Mouse (Mus musculus) embryonic facial prominence, embryonic 14.5 days (tissue): ENCODE data around the gene Hist1h4b. TPM values are rescaled to one million over a fixed set of nuclear protein-coding genes. Genes with fewer than 3 reads are reported as not detected.
"Not testable (repeated sequence)": the region's sequence is repeated elsewhere in the genome, so short reads cannot be mapped to it uniquely, and the experiment has no call there.

ENCODE experiments used
- ATAC-seq: fragments of 200-750 bp; cut with Nextera tagmentation; 2 replicates; pipeline ENCODE4 v1.8.0; 2017; ENCODE audit warnings: low read depth, moderate number of reproducible peaks, moderate TSS enrichment
- DNase-seq: peaks from one replicate; pipeline ENCODE4 v3.0.0-alpha.2; 2015; ENCODE audit warnings: low spot score
- H3K27ac ChIP-seq: fragments of 300-500 bp; sonication (generic); replicated peaks from 2 replicates; pipeline ENCODE4 v1.5.1; 2014; ENCODE audit warnings: low read depth, mild to moderate bottlenecking, low read length, moderate library complexity
- H3K27me3 ChIP-seq: fragments of 300-500 bp; sonication (generic); replicated peaks from 2 replicates; pipeline ENCODE4 v1.6.1; 2014; ENCODE audit warnings: low read length; ENCODE audit not compliant: control insufficient read depth, insufficient read depth
- H3K36me3 ChIP-seq: fragments of 300-500 bp; sonication (generic); 2 replicates; pipeline ENCODE4 v1.6.1; 2014; ENCODE audit warnings: low read length, mixed read lengths; ENCODE audit not compliant: control insufficient read depth, insufficient read depth
- H3K4me1 ChIP-seq: fragments of 300-500 bp; sonication (generic); 2 replicates; pipeline ENCODE4 v1.6.1; 2014; ENCODE audit warnings: antibody characterized with exemption, low read length; ENCODE audit not compliant: control insufficient read depth, insufficient read depth
- H3K4me2 ChIP-seq: fragments of 300-500 bp; sonication (generic); 2 replicates; pipeline ENCODE4 v1.6.1; 2014; ENCODE audit warnings: low read depth, mild to moderate bottlenecking, low read length, moderate library complexity, mixed read lengths
- H3K4me3 ChIP-seq: fragments of 300-500 bp; sonication (generic); 2 replicates; pipeline ENCODE4 v1.5.1; 2014; ENCODE audit warnings: low read depth, mild to moderate bottlenecking, low read length
- H3K9ac ChIP-seq: fragments of 300-500 bp; sonication (generic); 2 replicates; pipeline ENCODE4 v1.6.1; 2014; ENCODE audit warnings: low read depth, mild to moderate bottlenecking, low read length, moderate library complexity, mixed read lengths
- H3K9me3 ChIP-seq: fragments of 300-500 bp; sonication (generic); 2 replicates; pipeline ENCODE4 v1.6.1; 2016; ENCODE audit warnings: low read length; ENCODE audit not compliant: control insufficient read depth
- WGBS: fragments of 180-500 bp; shearing (Covaris S2); extraction: QIAGEN DNeasy Blood & Tissue Kit; methylation state at CpG from one replicate; pipeline ENCODE4 v1.1.7; 2014; 5-methylcytosine and 5-hydroxymethylcytosine counted together
- polyA plus RNA-seq: library from polyadenylated mRNA; unstranded; fragments of >200 nt; fragmentation: Nextera tagmentation; extraction: Ambion mirVana; gene quantifications from 2 replicates; pipeline ENCODE4 v1.2.1, GENCODE M21; 2014

The Hist1h4b gene
- polyA plus RNA-seq, 1 experiment from 2014 or later = 4.7 TPM

- Histone ChIP-seq H3K4me3 (no peak overlapping the region), H3K9ac (no peak overlapping the region), H3K4me1 (peaks cover 16% of the 10 kb centered on the region), H3K9me3 (no peaks in the 10 kb centered on the region), H3K27ac (peak overlapping the region; percentile 34), H3K4me2 (peak overlapping the region; percentile 84; the same call in 1 of the 2 replicates), H3K36me3 (no peaks in the 10 kb centered on the region), H3K27me3 (no peaks in the 10 kb centered on the region)
- ATAC-seq (no peak), DNase-seq (no peak)
- WGBS = 73% methylated on average over 1 of the region's 1 CpGs
These were observed 8.3 kb downstream of the Hist1h4b start for GRCm38 (mm10) chr13:23765172-23765513.

DNA sequence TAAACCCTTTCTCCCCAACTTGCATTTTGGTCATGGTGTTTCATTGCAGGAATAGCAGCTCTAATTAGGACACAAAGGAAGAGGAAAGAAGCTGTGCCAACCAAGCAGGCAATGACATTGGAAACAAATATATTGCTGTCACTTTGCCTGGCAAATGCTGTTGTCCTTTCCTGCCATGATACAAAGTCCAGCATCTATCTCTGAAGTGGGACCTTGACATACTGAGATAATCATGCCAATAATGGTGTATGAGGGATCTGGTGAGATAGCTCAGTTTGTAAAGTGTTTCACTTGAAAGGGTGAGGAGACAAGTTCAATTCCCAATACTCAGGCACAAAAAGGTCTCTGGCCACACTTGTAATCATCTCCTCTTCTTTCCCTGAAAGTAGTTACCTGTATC, 10.0 kb downstream of the Hist1h4b start:
- Histone ChIP-seq H3K4me2 (no peak overlapping the region), H3K27ac (no peak overlapping the region), H3K9ac (no peak overlapping the region), H3K9me3 (no peaks in the 10 kb centered on the region), H3K4me1 (peaks cover 16% of the 10 kb centered on the region), H3K4me3 (no peak overlapping the region), H3K27me3 (no peaks in the 10 kb centered on the region), H3K36me3 (no peaks in the 10 kb centered on the region)
- ATAC-seq (no peak), DNase-seq (no peak)

- Histone ChIP-seq H3K27ac (no peak overlapping the region), H3K36me3 (no peaks in the 10 kb centered on the region), H3K4me2 (no peak overlapping the region), H3K4me1 (peaks cover 16% of the 10 kb centered on the region), H3K9me3 (no peaks in the 10 kb centered on the region), H3K27me3 (no peaks in the 10 kb centered on the region), H3K9ac (no peak overlapping the region), H3K4me3 (no peak overlapping the region)
- WGBS = 54% methylated on average over 5 of the region's 5 CpGs
- ATAC-seq (no peak), DNase-seq (no peak)
These were observed 12.1 kb downstream of the Hist1h4b start for GRCm38 (mm10) chr13:23768834-23769397.

GRCm38 (mm10) chr13:23769613-23770012, 12.8 kb downstream of the Hist1h4b start, which contains the start of gene Trim38:
TSS of gene Trim38 (plus strand) at chr13:23769913.
- H3K4me1 ChIP-seq, DNase-seq, H3K27ac ChIP-seq, ATAC-seq, H3K36me3 ChIP-seq, H3K9me3 ChIP-seq, H3K27me3 ChIP-seq, H3K9ac ChIP-seq, H3K4me2 ChIP-seq, H3K4me3 ChIP-seq: not testable (repeated sequence)
- WGBS = 76% methylated on average over 2 of the region's 2 CpGs

- H3K27ac ChIP-seq = no peak overlapping the region
- 0 out of 2 replicates have a peak overlapping the region, but pooled peaks have one; percentile 3 for H3K4me3 ChIP-seq
- H3K4me2 ChIP-seq = peak overlapping the region; percentile 46
- H3K27me3 ChIP-seq = no peaks in the 10 kb centered on the region
- WGBS = 20% methylated on average over 21 of the region's 21 CpGs
- no peaks in the 10 kb centered on the region for H3K36me3 ChIP-seq
- DNase-seq (peak; percentile 87), ATAC-seq (peak; percentile 93)
- no peaks in the 10 kb centered on the region for H3K9me3 ChIP-seq
- H3K4me1 ChIP-seq = peaks cover 5% of the 10 kb centered on the region; the same call in 1 of the 2 replicates
- no peak overlapping the region for H3K9ac ChIP-seq
These were observed 15.9 kb downstream of the Hist1h4b start for GRCm38 (mm10) chr13:23772561-23773313.

DNA sequence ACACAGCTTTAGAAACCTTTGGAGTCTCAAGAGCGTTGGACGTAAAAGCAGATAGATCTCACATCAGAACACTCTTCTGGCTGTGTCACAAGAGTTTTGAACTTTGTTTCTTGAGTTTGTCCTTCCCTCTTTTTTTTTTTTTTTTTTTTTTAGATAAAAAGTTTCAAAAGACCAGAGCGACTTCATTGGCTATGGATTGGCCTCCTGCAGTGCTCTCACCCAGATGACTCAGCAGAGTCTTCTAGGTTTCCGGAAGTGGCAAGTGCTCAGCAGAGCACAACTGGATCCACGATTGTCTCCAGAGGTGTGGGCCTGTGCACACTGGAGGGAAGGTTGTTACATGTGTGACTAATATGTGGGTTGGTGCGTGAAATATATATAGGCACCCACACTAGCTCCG, 21.5 kb downstream of the Hist1h4b start:
- Histone ChIP-seq H3K9ac (no peak overlapping the region), H3K36me3 (no peaks in the 10 kb centered on the region), H3K4me3 (no peak overlapping the region), H3K4me2 (no peak overlapping the region), H3K9me3 (no peaks in the 10 kb centered on the region), H3K4me1 (no peaks in the 10 kb centered on the region), H3K27me3 (no peaks in the 10 kb centered on the region), H3K27ac (no peak overlapping the region)
- DNase-seq (no peak), ATAC-seq (no peak)
- 92% methylated on average over 7 of the region's 7 CpGs for WGBS

DNA sequence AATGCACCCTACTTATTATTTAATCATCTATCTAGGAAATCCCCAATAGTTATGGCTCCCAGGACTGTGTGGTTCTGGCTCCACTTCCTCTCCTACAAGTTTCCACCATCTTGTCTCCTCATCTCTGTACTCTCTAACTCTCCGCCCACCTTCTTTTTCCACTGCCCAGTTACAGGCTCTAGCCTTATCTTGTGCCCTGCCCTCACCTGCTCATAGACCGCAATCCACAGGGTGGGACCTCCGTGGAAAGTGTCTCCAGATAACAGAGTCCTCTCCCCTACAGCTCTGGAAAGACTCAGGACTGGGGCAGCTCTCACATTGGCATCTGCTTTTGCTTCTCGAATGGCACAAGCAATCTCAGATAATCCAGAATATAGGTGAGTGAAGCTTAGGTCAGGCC, 22.2 kb downstream of the Hist1h4b start:
- ATAC-seq = no peak

GRCm38 (mm10) chr13:23792520-23792919, 35.7 kb downstream of the Hist1h4b start:
- Histone ChIP-seq H3K4me3 (no peak overlapping the region), H3K9me3 (no peaks in the 10 kb centered on the region), H3K4me2 (no peak overlapping the region), H3K27me3 (no peaks in the 10 kb centered on the region), H3K36me3 (no peaks in the 10 kb centered on the region), H3K27ac (no peak overlapping the region), H3K4me1 (no peaks in the 10 kb centered on the region), H3K9ac (no peak overlapping the region)
- ATAC-seq (no peak), DNase-seq (peak; percentile 81)
- 42% methylated on average over 2 of the region's 2 CpGs for WGBS

More for the DNA sequence above, 22.2 kb downstream of the Hist1h4b start:
- Histone ChIP-seq H3K27me3 (no peaks in the 10 kb centered on the region), H3K27ac (no peak overlapping the region), H3K4me1 (no peaks in the 10 kb centered on the region), H3K4me2 (no peak overlapping the region), H3K9me3 (no peaks in the 10 kb centered on the region), H3K9ac (no peak overlapping the region), H3K4me3 (no peak overlapping the region), H3K36me3 (no peaks in the 10 kb centered on the region)
- WGBS = 84% methylated on average over 4 of the region's 4 CpGs
- no peak for DNase-seq

- H3K36me3 ChIP-seq = no peaks in the 10 kb centered on the region
- 52% methylated on average over 5 of the region's 5 CpGs for WGBS
- H3K4me1 ChIP-seq = no peaks in the 10 kb centered on the region
- H3K4me3 ChIP-seq = no peak overlapping the region
- DNase-seq = no peak
- no peaks in the 10 kb centered on the region for H3K27me3 ChIP-seq
- H3K27ac ChIP-seq = no peak overlapping the region
- no peak overlapping the region for H3K9ac ChIP-seq
- H3K4me2 ChIP-seq = no peak overlapping the region
- no peaks in the 10 kb centered on the region for H3K9me3 ChIP-seq
- no peak for ATAC-seq
These were observed 42.6 kb downstream of the Hist1h4b start for GRCm38 (mm10) chr13:23799405-23799804.
